Mouse (Mus musculus) embryo, embryonic 11.5 days (tissue): ENCODE measurements at regions not wholly inside any gene's neighbourhood (a gene's known extent, or its start where the extent isn't known, plus 50 kb on each side); places are given as distances from the start of the nearest gene placed in this dataset.

Experiments used
- DNase-seq: peaks from one replicate; pipeline ENCODE4 v3.0.0-alpha.2; 2012; ENCODE audit warnings: low read depth, low spot score

GRCm38 (mm10) chr10:117940441-117941265, 94.8 kb upstream of the Rap1b start:
- no peak for DNase-seq

GRCm38 (mm10) chr10:117941266-117941651, 95.4 kb upstream of the Rap1b start:
- no peak for DNase-seq

GRCm38 (mm10) chr10:117943702-117944307, 98.0 kb upstream of the Rap1b start:
- no peak for DNase-seq

- DNase-seq = no peak
These were observed 101.4 kb upstream of the Rap1b start for GRCm38 (mm10) chr10:117947191-117947590.

GRCm38 (mm10) chr10:117947911-117948310, 102.1 kb upstream of the Rap1b start:
- no peak for DNase-seq

GRCm38 (mm10) chr10:117952116-117953025, 106.5 kb upstream of the Rap1b start:
- DNase-seq = no peak

- DNase-seq = no peak
These were observed 107.3 kb upstream of the Rap1b start for GRCm38 (mm10) chr10:117953026-117953711.

- DNase-seq = no peak
These were observed 110.5 kb upstream of the Rap1b start for GRCm38 (mm10) chr10:117956174-117956950.

GRCm38 (mm10) chr10:117974706-117975105, 128.9 kb upstream of the Rap1b start:
- DNase-seq = no peak

- no peak for DNase-seq
These were observed 129.6 kb upstream of the Rap1b start for GRCm38 (mm10) chr10:117975467-117975866.

GRCm38 (mm10) chr10:117979091-117979490, 133.3 kb upstream of the Rap1b start:
- no peak for DNase-seq

- no peak for DNase-seq
These were observed 136.9 kb upstream of the Rap1b start for GRCm38 (mm10) chr10:117982611-117983210.

GRCm38 (mm10) chr10:117983271-117983670, 137.4 kb upstream of the Rap1b start:
- no peak for DNase-seq

- DNase-seq = no peak
These were observed 139.2 kb upstream of the Rap1b start for GRCm38 (mm10) chr10:117984784-117985602.

- no peak for DNase-seq
These were observed 141.8 kb upstream of the Rap1b start for GRCm38 (mm10) chr10:117987620-117988019.

- no peak for DNase-seq
These were observed 142.2 kb upstream of the Rap1b start for GRCm38 (mm10) chr10:117988076-117988475.

GRCm38 (mm10) chr10:117991176-117991575, 145.3 kb upstream of the Rap1b start:
- no peak for DNase-seq

- DNase-seq = no peak
These were observed 146.5 kb upstream of the Rap1b start for GRCm38 (mm10) chr10:117992317-117992716.

GRCm38 (mm10) chr10:117993809-117994208, 147.8 kb upstream of the Mdm1 start:
- no peak for DNase-seq
